9 mouse cellular contexts compared by ENCODE assay signal in the genomic region with DNA sequence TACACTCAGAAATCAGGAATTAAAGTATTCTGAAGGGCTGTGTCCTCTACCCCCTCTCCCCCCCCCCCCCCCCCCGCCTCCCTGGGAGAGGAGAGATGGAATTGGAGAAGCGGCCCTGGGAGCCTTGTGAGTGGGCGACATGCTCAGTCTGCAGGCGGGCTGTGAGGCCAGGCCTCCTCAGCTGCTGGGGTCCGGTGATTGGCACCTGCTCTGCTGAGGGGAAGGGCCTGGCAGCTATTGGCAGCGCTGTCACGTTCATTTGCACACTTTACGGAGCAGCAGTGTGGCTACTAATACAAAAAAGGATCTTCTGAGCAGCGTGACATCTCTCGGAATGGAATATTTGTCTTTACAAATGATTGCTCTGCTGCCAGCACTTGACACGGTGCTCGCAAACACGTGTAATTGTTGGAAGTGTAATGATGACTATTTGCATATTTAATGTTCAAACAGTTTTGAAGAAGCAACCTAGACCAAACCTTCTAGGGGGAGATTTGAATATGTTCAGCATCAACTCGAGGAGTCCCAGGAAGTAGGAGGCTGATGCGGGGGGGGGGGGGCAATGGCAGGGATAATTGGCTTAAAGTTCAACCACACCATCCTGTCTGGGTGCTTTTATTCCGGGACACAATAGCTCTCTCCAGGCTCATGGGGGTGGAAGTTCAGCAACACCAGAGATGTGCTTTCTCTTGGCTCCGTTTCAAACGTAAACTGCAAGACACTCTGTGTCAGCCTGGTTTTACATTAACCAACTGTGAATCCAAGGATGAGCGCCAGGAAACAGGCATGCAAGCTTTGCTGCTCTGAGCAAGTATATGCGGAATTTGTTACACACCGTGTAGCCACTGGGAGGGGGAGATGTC.
A peak's percentile ranks its signal among the peaks of the same experiment; 100 is the strongest.
DNase-seq lines count a peak whose midpoint lies in the region; ATAC-seq and TF ChIP-seq lines count a peak whose summit lies in the region.
"Had no signal": no experiment of that assay in that cellular context is flagged by ENCODE, and none has a peak within 500 bp of the region (broad histone marks: within the 10 kb centered on the region; RNA-seq: fewer than 3 reads in every experiment).

No protein-coding gene starts in this region.

- peak; percentile 38 for DNase-seq in liver, adult 2 months (ENCODE audit: extremely low read depth, low read depth, low spot score)
- DNase-seq in forebrain, postnatal 0 days = peak; percentile 82
- peak; percentile 65 to 79 for DNase-seq in kidney, postnatal 25 days
- peak; percentile 21 for DNase-seq in neural tube, embryonic 10.5 days (ENCODE audit: extremely low spot score, low spot score)
- no peak for DNase-seq in T-cell, adult 2 months (ENCODE audit: low spot score)
- DNase-seq in heart, adult 2 months = no peak

- no peaks in the 10 kb centered on the region for H3K9me3 ChIP-seq in liver, embryonic 12.5 days (replicated peaks)
- H3K9me3 ChIP-seq in forebrain, postnatal 0 days (ENCODE audit: low read length) = no peaks in the 10 kb centered on the region

- TF ChIP-seq EP300 in heart, adult 2 months (IDR thresholded peaks at IDR 0.05; ENCODE audit: insufficient read depth, low read depth, low read length) = no peak

- no peaks in the 10 kb centered on the region for H3K27me3 ChIP-seq in liver, adult 2 months (ENCODE audit: control insufficient read depth, insufficient read depth, low read length)
- no peaks in the 10 kb centered on the region for H3K27me3 ChIP-seq in liver, embryonic 12.5 days (replicated peaks)
- no peaks in the 10 kb centered on the region for H3K27me3 ChIP-seq in forebrain, postnatal 0 days (ENCODE audit: insufficient read depth, low read length)
- no peaks in the 10 kb centered on the region for H3K27me3 ChIP-seq in heart, adult 2 months (ENCODE audit: control insufficient read depth, insufficient read depth, low read length)

- no peaks in the 10 kb centered on the region; the same call in 1 of the 2 replicates for H3K4me1 ChIP-seq in liver, adult 2 months (ENCODE audit: control insufficient read depth, insufficient read depth, low read length)
- H3K4me1 ChIP-seq in liver, embryonic 12.5 days = no peaks in the 10 kb centered on the region
- H3K4me1 ChIP-seq in forebrain, postnatal 0 days (ENCODE audit: insufficient read depth) = peaks cover 13% of the 10 kb centered on the region
- no peaks in the 10 kb centered on the region for H3K4me1 ChIP-seq in heart, adult 2 months (ENCODE audit: control insufficient read depth, insufficient read depth, low read length)

- ATAC-seq in liver, embryonic 12.5 days = no peak
- ATAC-seq in forebrain, postnatal 0 days = peak; percentile 94
- no peak for ATAC-seq in CD4-positive, CD25-positive, alpha-beta regulatory T cell, adult 4 months

- H3K27ac ChIP-seq in liver, adult 2 months (replicated peaks; ENCODE audit: insufficient read depth, low read depth, low read length) = no peak overlapping the region
- H3K27ac ChIP-seq in liver, embryonic 12.5 days = no peak overlapping the region
- peak overlapping the region; percentile 80 for H3K27ac ChIP-seq in forebrain, postnatal 0 days (ENCODE audit: low read depth, low read length)
- H3K27ac ChIP-seq in heart, adult 2 months = no peak overlapping the region

- no peak overlapping the region for H3K9ac ChIP-seq in liver, adult 2 months (ENCODE audit: low read depth, low read length)
- H3K9ac ChIP-seq in liver, embryonic 12.5 days = no peak overlapping the region
- peak overlapping the region; percentile 28; the same call in 1 of the 2 replicates for H3K9ac ChIP-seq in forebrain, postnatal 0 days
- H3K9ac ChIP-seq in heart, adult 2 months (ENCODE audit: low read depth, low read length) = no peak overlapping the region

- no peak overlapping the region for H3K4me3 ChIP-seq in liver, adult 2 months (ENCODE audit: insufficient read depth, low read depth, low read length)
- no peak overlapping the region for H3K4me3 ChIP-seq in liver, embryonic 12.5 days
- H3K4me3 ChIP-seq in forebrain, postnatal 0 days (ENCODE audit: low read depth, low read length) = no peak overlapping the region
- no peak overlapping the region for H3K4me3 ChIP-seq in heart, adult 2 months

- no peaks in the 10 kb centered on the region for H3K79me2 ChIP-seq in liver, adult 2 months (ENCODE audit: control insufficient read depth, insufficient read depth, low read length)
- H3K79me2 ChIP-seq in heart, adult 2 months (replicated peaks; ENCODE audit: control insufficient read depth, insufficient read depth, low read length) = no peaks in the 10 kb centered on the region

- no peak for TF ChIP-seq POLR2A in liver, adult 2 months (IDR thresholded peaks at IDR 0.05; ENCODE audit: extremely low read depth, insufficient read depth, low read length)
- no peak for TF ChIP-seq POLR2A in heart, adult 2 months (IDR thresholded peaks at IDR 0.05; ENCODE audit: insufficient read depth, low read depth, low read length)

- TF ChIP-seq CTCF in liver, adult 2 months (IDR thresholded peaks at IDR 0.05; ENCODE audit: low read depth, low read length) = no peak
- no peak for TF ChIP-seq CTCF in forebrain, postnatal 0 days (IDR thresholded peaks at IDR 0.05; ENCODE audit: low read depth)
- no peak for TF ChIP-seq CTCF in heart, adult 2 months (IDR thresholded peaks at IDR 0.05)

- no peak overlapping the region for H3K4me2 ChIP-seq in liver, embryonic 12.5 days
- H3K4me2 ChIP-seq in forebrain, postnatal 0 days (ENCODE audit: low read depth) = peak overlapping the region; percentile 35

- intact Hi-C loops in heart, adult 2 months (cut with DNase I) = loop anchor here (10.0 kb wide), 1 partner anchor 1557 kb away; no protein-coding TSS in a partner anchor

- no peaks in the 10 kb centered on the region for H3K36me3 ChIP-seq in liver, adult 2 months (ENCODE audit: control insufficient read depth, insufficient read depth, low read length)
- no peaks in the 10 kb centered on the region for H3K36me3 ChIP-seq in liver, embryonic 12.5 days
- no peaks in the 10 kb centered on the region for H3K36me3 ChIP-seq in forebrain, postnatal 0 days (ENCODE audit: insufficient read depth)
- no peaks in the 10 kb centered on the region for H3K36me3 ChIP-seq in heart, adult 2 months (ENCODE audit: control insufficient read depth, insufficient read depth, low read length)
- H3K36me3 ChIP-seq: G1E had no signal

- 39% methylated on average over 21 of the region's 21 CpGs for WGBS in liver, adult 2 months
- 70% methylated on average over 19 of the region's 21 CpGs for WGBS in liver, embryonic 12.5 days (ENCODE audit: insufficient replicate concordance)
- WGBS in forebrain, postnatal 0 days = 9% methylated on average over 21 of the region's 21 CpGs
- 76% methylated on average over 21 of the region's 21 CpGs for WGBS in heart, adult 2 months

Comparison
In these comparisons a context has a peak if more than half of its experiments do, and no peak if none do; other contexts are left out.
1. DNase-seq: peak in liver, adult 2 months (single experiment), forebrain, postnatal 0 days (single experiment), kidney, postnatal 25 days (2 of 2) and neural tube, embryonic 10.5 days (single experiment); none in T-cell, adult 2 months (single experiment) and heart, adult 2 months (0 of 2).